Mouse (Mus musculus) CH12.LX (cell line): ENCODE measurements around the gene Gm44511.
A peak's percentile ranks its signal among the peaks of the same experiment; 100 is the strongest.

ENCODE experiments used
- BHLHE40 ChIP-seq: IDR thresholded peaks from 2 replicates; pipeline ENCODE4 v1.6.1; 2011; ENCODE audit warnings: mild to moderate bottlenecking, low read depth, low read length, improper control_type of control experiment
- CTCF ChIP-seq, 2 experiments: IDR thresholded peaks in 1 of 2; conservative IDR thresholded peaks in 1 of 2; 2 replicates each; pipeline ENCODE4 v1.5.1; 2011 to 2012; ENCODE audit warnings: low read depth in 2 of 2, low read length in 2 of 2, improper control_type of control experiment in 1 of 2, inconsistent platforms in 1 of 2, mild to moderate bottlenecking in 1 of 2, moderate library complexity in 1 of 2
- EP300 ChIP-seq: IDR thresholded peaks from 2 replicates; pipeline ENCODE4 v1.6.1; 2011; ENCODE audit warnings: low read length, improper control_type of control experiment
- HCFC1 ChIP-seq: IDR thresholded peaks from 2 replicates; pipeline ENCODE4 v1.6.1; 2012; ENCODE audit warnings: low read depth, mild to moderate bottlenecking, inconsistent platforms, low read length, improper control_type of control experiment
- JUND ChIP-seq: conservative IDR thresholded peaks from 2 replicates; pipeline ENCODE4 v1.6.1; 2011; ENCODE audit warnings: low read depth, low read length, improper control_type of control experiment
- MAFK ChIP-seq: IDR thresholded peaks from 2 replicates; pipeline ENCODE4 v1.6.1; 2011; ENCODE audit warnings: low read length, improper control_type of control experiment; ENCODE audit not compliant: insufficient replicate concordance
- MAX ChIP-seq: IDR thresholded peaks from 2 replicates; pipeline ENCODE4 v1.6.1; 2011; ENCODE audit warnings: low read length, improper control_type of control experiment
- POLR2A ChIP-seq: IDR thresholded peaks from 2 replicates; pipeline ENCODE4 v1.6.1; 2011; ENCODE audit warnings: low read depth, mild to moderate bottlenecking, improper control_type of control experiment, low read length
- UBTF ChIP-seq: IDR thresholded peaks from 2 replicates; pipeline ENCODE4 v1.6.1; 2012; ENCODE audit warnings: low read depth, mild to moderate bottlenecking, inconsistent platforms, low read length, improper control_type of control experiment, moderate library complexity
- ZMIZ1 ChIP-seq: IDR thresholded peaks from 2 replicates; pipeline ENCODE4 v1.6.1; 2012; ENCODE audit warnings: low read depth, mild to moderate bottlenecking, inconsistent platforms, low read length, improper control_type of control experiment

DNA sequence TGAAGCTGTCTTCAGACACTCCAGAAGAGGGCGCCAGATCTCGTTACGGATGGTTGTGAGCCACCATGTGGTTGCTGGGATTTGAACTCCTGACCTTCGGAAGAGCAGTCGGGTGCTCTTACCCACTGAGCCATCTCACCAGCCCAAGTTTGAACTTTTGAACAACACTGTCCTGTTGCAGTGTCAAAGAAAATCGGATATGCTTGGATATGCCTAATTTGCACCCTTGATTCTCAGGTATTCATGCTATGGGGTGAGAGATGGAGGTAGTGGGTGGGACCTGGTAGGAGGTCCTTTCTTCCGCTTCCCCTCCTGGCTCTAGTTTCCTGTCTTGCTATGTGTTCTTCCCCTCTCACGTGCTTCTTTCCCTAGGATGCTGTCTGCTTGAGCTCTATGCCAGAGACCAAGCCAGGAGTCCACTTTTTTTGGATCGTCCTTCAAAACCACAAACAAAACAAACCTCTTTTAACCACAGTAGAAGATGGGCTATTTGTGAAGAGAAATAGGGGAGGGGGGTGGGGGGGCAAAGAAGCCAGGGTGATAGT, 20.0 kb upstream of the Gm44511 start:
- TF ChIP-seq BHLHE40, result no peak
- TF ChIP-seq POLR2A, result peak; percentile 27; the same call in 1 of the 2 replicates
- TF ChIP-seq HCFC1, result no peak
- TF ChIP-seq MAX, result no peak
- TF ChIP-seq CTCF (conservative IDR thresholded peaks at IDR 0.05 in 1 of 2, IDR thresholded peaks at IDR 0.05 in 1 of 2; ENCODE audit: low read depth in 2 of 2, low read length in 2 of 2), result 0 out of 4 replicates have a peak, but pooled peaks of 1 of the 2 experiments have one; percentile 32
- no peak for TF ChIP-seq JUND
- TF ChIP-seq ZMIZ1, result no peak
- TF ChIP-seq UBTF, result no peak
- no peak for TF ChIP-seq EP300
- TF ChIP-seq MAFK, result no peak
